Mouse (Mus musculus) myocyte (in vitro differentiated cells): Measurements from ENCODE around the gene Frmd4a. TPM values are rescaled to one million over a fixed set of nuclear protein-coding genes. Genes with fewer than 3 reads are reported as not detected.

ENCODE experiments used
- H3K27me3 ChIP-seq: one replicate; pipeline ENCODE4 v1.6.1; 2011; ENCODE audit not compliant: control insufficient read depth, insufficient read depth, insufficient read length
- H3K36me3 ChIP-seq: one replicate; pipeline ENCODE4 v1.6.1; 2011; ENCODE audit not compliant: control insufficient read depth, insufficient read depth
- H3K4me2 ChIP-seq: one replicate; pipeline ENCODE4 v1.6.1; 2011; ENCODE audit warnings: low read depth, control low read depth
- H3K4me3 ChIP-seq: one replicate; pipeline ENCODE4 v1.5.1; 2011; ENCODE audit warnings: mild to moderate bottlenecking, control low read depth, moderate library complexity
- H3K79me2 ChIP-seq: one replicate; pipeline ENCODE4 v1.6.1; 2011; ENCODE audit not compliant: control insufficient read depth, insufficient read depth
- H3ac ChIP-seq: one replicate; pipeline ENCODE4 v1.6.1; 2011; ENCODE audit not compliant: control insufficient read depth, insufficient read length
- CEBPB ChIP-seq: IDR thresholded peaks from 2 replicates; pipeline ENCODE4 v1.6.1; 2011; ENCODE audit warnings: mild to moderate bottlenecking, moderate library complexity; ENCODE audit not compliant: poor library complexity, insufficient read depth, severe bottlenecking
- E2F4 ChIP-seq: IDR thresholded peaks from one replicate; pipeline ENCODE4 v1.6.1; 2011; ENCODE audit warnings: mild to moderate bottlenecking, control low read depth, moderate library complexity; ENCODE audit not compliant: insufficient read depth
- MAX ChIP-seq: IDR thresholded peaks from one replicate; pipeline ENCODE4 v1.6.1; 2011; ENCODE audit warnings: low read depth, mild to moderate bottlenecking, control low read depth
- MYOD1 ChIP-seq, 3 experiments: IDR thresholded peaks; one replicate each; pipeline ENCODE4 v1.6.1; 2011; ENCODE audit warnings: control low read depth in 2 of 3, low read depth in 2 of 3, mild to moderate bottlenecking in 2 of 3, moderate library complexity in 1 of 3; ENCODE audit not compliant: insufficient read length in 2 of 3, control insufficient read depth in 1 of 3
- MYOG ChIP-seq, 3 experiments: IDR thresholded peaks; one replicate each; pipeline ENCODE4 v1.6.1; 2011; ENCODE audit warnings: control low read depth in 2 of 3, low read depth in 2 of 3, mild to moderate bottlenecking in 2 of 3; ENCODE audit not compliant: insufficient read length in 2 of 3, control insufficient read depth in 1 of 3, insufficient read depth in 1 of 3
- POLR2A ChIP-seq: IDR thresholded peaks from one replicate; pipeline ENCODE4 v1.6.1; 2011; ENCODE audit warnings: low read depth, mild to moderate bottlenecking, control low read depth, moderate library complexity; ENCODE audit not compliant: insufficient read length
- POLR2AphosphoS2 ChIP-seq: IDR thresholded peaks from one replicate; pipeline ENCODE4 v1.6.1; 2011; ENCODE audit warnings: low read depth, control low read depth; ENCODE audit not compliant: insufficient read length
- REST ChIP-seq: IDR thresholded peaks from one replicate; pipeline ENCODE4 v1.6.1; 2011; ENCODE audit warnings: mild to moderate bottlenecking, control low read depth, moderate library complexity; ENCODE audit not compliant: insufficient read depth, insufficient read length
- SRF ChIP-seq: IDR thresholded peaks from one replicate; pipeline ENCODE4 v1.6.1; 2011; ENCODE audit warnings: low read depth; ENCODE audit not compliant: control insufficient read depth, insufficient read length
- TCF12 ChIP-seq: IDR thresholded peaks from one replicate; pipeline ENCODE4 v1.6.1; 2011; ENCODE audit warnings: mild to moderate bottlenecking, control low read depth; ENCODE audit not compliant: poor library complexity, insufficient read depth, severe bottlenecking
- TCF3 ChIP-seq: IDR thresholded peaks from one replicate; pipeline ENCODE4 v1.6.1; 2011; ENCODE audit warnings: low read depth, control low read depth; ENCODE audit not compliant: insufficient read length
- USF1 ChIP-seq: IDR thresholded peaks from one replicate; pipeline ENCODE4 v1.6.1; 2011; ENCODE audit warnings: low read depth, mild to moderate bottlenecking, control low read depth, moderate library complexity
- polyA plus RNA-seq: library from polyadenylated mRNA; unstranded; fragments of >200 nt; fragmentation: generic; extraction: Trizol; gene quantifications from one replicate; pipeline ENCODE4 v1.2.1, GENCODE M21; 2012; ENCODE audit warnings: missing spikeins

Frmd4a gene
- polyA plus RNA-seq, 1 experiment, result 24.7 TPM

DNA sequence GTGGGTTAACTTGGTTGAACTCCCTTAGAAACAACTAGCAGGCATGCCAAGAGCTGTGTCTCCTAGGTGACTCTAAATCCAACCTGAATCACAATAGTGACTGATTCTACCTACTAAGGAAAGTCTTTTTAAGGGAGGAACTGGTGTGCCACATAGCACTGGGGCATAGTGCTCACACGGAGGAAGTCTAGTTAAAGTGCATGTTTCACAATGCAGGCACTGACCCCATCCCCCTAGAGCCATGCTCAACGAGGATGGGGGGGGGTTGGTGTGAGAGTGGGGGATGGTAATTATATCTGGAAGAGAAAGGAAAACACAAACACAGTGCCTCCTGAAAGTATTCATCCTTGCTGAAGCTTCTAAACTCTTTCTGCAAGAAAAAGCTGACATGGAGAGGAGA lies 533.9 kb downstream of the Frmd4a start:
- Histone ChIP-seq H3K79me2 (no peaks in the 10 kb centered on the region), H3K4me2 (no peak overlapping the region), H3ac (no peak overlapping the region), H3K4me3 (no peak overlapping the region), H3K36me3 (peaks cover 25% of the 10 kb centered on the region), H3K27me3 (no peaks in the 10 kb centered on the region)
- no peak for TF ChIP-seq POLR2AphosphoS2
- no peak for TF ChIP-seq TCF3
- TF ChIP-seq TCF12, result no peak
- TF ChIP-seq MYOG (IDR thresholded peaks at IDR 0.05; ENCODE audit: control insufficient read depth in 1 of 3, insufficient read depth in 1 of 3, insufficient read length in 2 of 3, low read depth in 2 of 3), result no peak
- no peak for TF ChIP-seq SRF
- no peak for TF ChIP-seq MAX
- TF ChIP-seq MYOD1 (IDR thresholded peaks at IDR 0.05; ENCODE audit: control insufficient read depth in 1 of 3, insufficient read length in 2 of 3, low read depth in 2 of 3), result no peak
- TF ChIP-seq USF1, result no peak
- TF ChIP-seq E2F4, result no peak
- no peak for TF ChIP-seq POLR2A
- no peak for TF ChIP-seq CEBPB
- TF ChIP-seq REST, result no peak

DNA sequence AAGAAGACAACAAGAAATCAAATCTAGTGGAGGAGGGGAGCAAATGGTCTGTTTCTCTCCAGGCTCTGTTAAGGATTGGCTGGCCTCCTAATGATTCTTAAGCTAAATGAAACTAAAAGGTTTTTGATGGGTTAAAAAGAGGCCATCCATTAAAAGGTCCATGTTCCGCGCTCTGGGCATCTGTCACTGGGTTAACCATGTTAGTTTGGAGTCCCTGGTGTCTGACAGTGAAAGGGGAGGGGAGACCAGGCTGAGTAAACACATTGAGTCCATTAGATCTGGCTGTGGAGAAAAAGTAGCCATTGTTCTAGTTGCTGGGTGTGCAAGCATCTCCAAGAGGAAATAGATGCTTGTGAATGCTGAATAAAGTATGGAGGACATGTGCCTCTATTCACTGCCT lies 534.3 kb downstream of the Frmd4a start:
- TF ChIP-seq TCF3 (no peak), MYOG (IDR thresholded peaks at IDR 0.05; ENCODE audit: control insufficient read depth in 1 of 3, insufficient read depth in 1 of 3, insufficient read length in 2 of 3, low read depth in 2 of 3) (no peak)
- H3K79me2 ChIP-seq, result no peaks in the 10 kb centered on the region

DNA sequence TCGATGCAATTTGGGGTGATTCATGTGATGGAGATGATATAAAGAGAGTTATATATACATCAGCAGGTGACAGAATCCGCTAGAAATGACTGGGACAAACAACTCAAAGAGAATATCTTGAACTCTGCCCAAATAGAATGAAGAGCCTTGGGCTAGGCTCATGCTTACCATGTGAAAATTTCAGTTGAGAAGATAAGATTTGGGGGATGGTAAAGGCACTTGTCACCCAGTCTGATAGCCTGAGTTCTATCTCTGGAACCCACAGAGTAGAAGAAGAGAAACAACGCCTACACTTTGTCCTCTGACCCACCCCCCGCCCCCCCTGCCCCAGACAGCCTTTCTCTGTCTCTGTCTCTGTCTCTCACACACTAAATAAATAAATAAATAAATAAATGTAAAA lies 535.0 kb downstream of the Frmd4a start:
- Histone ChIP-seq H3K27me3 (no peaks in the 10 kb centered on the region), H3K4me2 (no peak overlapping the region), H3K4me3 (no peak overlapping the region), H3ac (no peak overlapping the region), H3K79me2 (no peaks in the 10 kb centered on the region), H3K36me3 (peaks cover 19% of the 10 kb centered on the region)
- TF ChIP-seq TCF3, result no peak
- no peak for TF ChIP-seq USF1
- no peak for TF ChIP-seq MYOG (IDR thresholded peaks at IDR 0.05; ENCODE audit: control insufficient read depth in 1 of 3, insufficient read depth in 1 of 3, insufficient read length in 2 of 3, low read depth in 2 of 3)
- TF ChIP-seq MYOD1 (IDR thresholded peaks at IDR 0.05; ENCODE audit: control insufficient read depth in 1 of 3, insufficient read length in 2 of 3, low read depth in 2 of 3), result no peak
- no peak for TF ChIP-seq E2F4
- no peak for TF ChIP-seq MAX
- no peak for TF ChIP-seq TCF12
- no peak for TF ChIP-seq POLR2AphosphoS2
- no peak for TF ChIP-seq POLR2A

More for the DNA sequence above, 534.3 kb downstream of the Frmd4a start:
- Histone ChIP-seq H3K27me3 (no peaks in the 10 kb centered on the region), H3K4me3 (no peak overlapping the region), H3ac (no peak overlapping the region), H3K4me2 (no peak overlapping the region), H3K36me3 (peaks cover 25% of the 10 kb centered on the region)

DNA sequence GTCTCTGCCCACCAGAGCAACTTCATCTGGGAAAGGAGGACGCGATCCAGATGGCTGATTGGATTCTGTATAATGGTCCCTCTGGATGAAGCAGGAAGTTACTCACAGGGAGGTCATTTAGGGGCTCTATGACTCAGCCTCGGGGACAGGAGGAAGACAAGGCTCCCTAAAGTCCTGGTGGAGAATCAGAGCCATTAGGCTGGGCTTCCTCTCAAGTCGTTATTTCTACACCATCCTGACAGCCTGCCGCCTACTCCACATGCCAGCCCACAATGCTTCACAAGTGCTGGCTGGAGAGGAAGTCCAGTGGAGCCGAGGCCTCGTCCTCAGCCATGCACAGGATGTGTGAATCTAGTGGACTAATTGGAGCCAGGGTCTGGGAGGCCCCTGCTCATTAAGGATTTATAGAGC lies 537.7 kb downstream of the Frmd4a start:
- H3K4me3 ChIP-seq, result no peak overlapping the region
- H3K4me2 ChIP-seq, result peak overlapping the region; percentile 53
- TF ChIP-seq USF1 (no peak), POLR2AphosphoS2 (peak; percentile 12), SRF (no peak)
- no peaks in the 10 kb centered on the region for H3K27me3 ChIP-seq
- H3K79me2 ChIP-seq, result peaks cover 13% of the 10 kb centered on the region
- peaks cover 12% of the 10 kb centered on the region for H3K36me3 ChIP-seq
- no peak overlapping the region for H3ac ChIP-seq

DNA sequence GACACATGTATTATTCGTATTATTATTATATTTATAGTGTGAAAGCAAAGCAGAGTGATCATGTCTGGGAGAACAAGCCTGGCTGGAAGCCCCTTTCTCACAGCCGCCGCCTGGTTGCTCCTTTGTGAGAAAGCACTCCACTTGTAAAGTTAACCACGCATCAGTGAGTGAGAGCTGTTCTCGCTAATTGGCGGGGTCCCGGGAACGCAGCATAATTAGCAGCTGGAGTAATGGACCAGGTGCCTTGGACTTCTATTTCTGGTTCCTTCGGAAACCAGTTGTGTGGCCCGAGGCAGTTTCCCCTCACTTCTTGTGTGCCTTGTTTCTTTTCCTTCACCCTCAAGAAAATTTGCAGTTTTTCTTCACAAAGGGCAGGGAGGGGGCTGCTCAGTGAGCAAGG lies 538.7 kb downstream of the Frmd4a start:
- peak overlapping the region; percentile 89 for H3K4me2 ChIP-seq
- H3K79me2 ChIP-seq, result peaks cover 23% of the 10 kb centered on the region
- peaks cover 8% of the 10 kb centered on the region for H3K36me3 ChIP-seq
- H3ac ChIP-seq, result no peak overlapping the region
- no peak overlapping the region for H3K4me3 ChIP-seq
- H3K27me3 ChIP-seq, result no peaks in the 10 kb centered on the region
- TF ChIP-seq REST (no peak), USF1 (no peak), MAX (no peak), TCF3 (no peak), MYOG (IDR thresholded peaks at IDR 0.05; ENCODE audit: control insufficient read depth in 1 of 3, insufficient read depth in 1 of 3, insufficient read length in 2 of 3, low read depth in 2 of 3) (no peak), POLR2AphosphoS2 (no peak), CEBPB (no peak), SRF (no peak), E2F4 (no peak), POLR2A (no peak), TCF12 (no peak), MYOD1 (IDR thresholded peaks at IDR 0.05; ENCODE audit: control insufficient read depth in 1 of 3, insufficient read length in 2 of 3, low read depth in 2 of 3) (no peak)
